ENCODE assay signal across 8 mouse cellular contexts in the genomic region with DNA sequence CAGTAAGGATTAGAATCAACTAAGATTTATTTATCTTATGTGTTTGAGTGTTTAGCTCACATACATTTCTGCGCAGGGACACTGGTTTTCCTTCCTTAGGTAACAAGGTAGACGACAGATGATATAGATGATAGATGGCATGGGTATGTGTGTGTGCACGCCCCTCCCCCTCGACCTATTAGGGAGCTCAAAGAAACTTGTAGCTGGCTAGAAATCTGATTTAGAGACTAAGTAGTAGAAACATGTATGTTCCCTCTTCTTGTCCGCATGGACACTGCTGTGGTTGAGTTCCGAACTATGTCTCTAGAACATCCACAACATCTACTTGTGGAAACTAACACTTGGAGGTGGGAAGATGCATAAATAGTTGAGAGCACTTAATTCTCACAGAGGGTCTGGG. TPM values are rescaled to one million over a fixed set of nuclear protein-coding genes. Genes with fewer than 3 reads are reported as not detected.
DNase-seq lines count a peak whose midpoint lies in the region; ATAC-seq and TF ChIP-seq lines count a peak whose summit lies in the region.

No protein-coding gene starts in this region.

- no peaks in the 10 kb centered on the region for H3K79me2 ChIP-seq in heart, adult 2 months (replicated peaks; ENCODE audit: control insufficient read depth, insufficient read depth, low read length)

- TF ChIP-seq EP300 in heart, adult 2 months (IDR thresholded peaks at IDR 0.05; ENCODE audit: insufficient read depth, low read depth, low read length): no peak

- DNase-seq in heart, adult 2 months: no peak
- DNase-seq in heart, adult 11 months: no peak
- DNase-seq in A20 (ENCODE audit: low read depth, low spot score): peak; percentile 57
- DNase-seq in testis, postnatal 14 days (ENCODE audit: low spot score): no peak
- DNase-seq in left cerebral cortex, adult 2 months (ENCODE audit: extremely low spot score in 1 of 2, low spot score in 2 of 2): no peak

- TF ChIP-seq CTCF in heart, adult 2 months (IDR thresholded peaks at IDR 0.05): no peak
- no peak for TF ChIP-seq CTCF in left cerebral cortex, adult 2 months (IDR thresholded peaks at IDR 0.05)

- peak overlapping the region; percentile 42; the same call in 1 of the 2 replicates for H3K9ac ChIP-seq in heart, adult 2 months (ENCODE audit: low read depth, low read length)
- H3K9ac ChIP-seq in forebrain, embryonic 12.5 days: no peak overlapping the region
- H3K9ac ChIP-seq in liver, embryonic 15.5 days: peak overlapping the region; percentile 30; the same call in 1 of the 2 replicates

- no peak overlapping the region for H3K27ac ChIP-seq in heart, adult 2 months
- H3K27ac ChIP-seq in forebrain, embryonic 12.5 days: no peak overlapping the region
- no peak overlapping the region for H3K27ac ChIP-seq in liver, embryonic 15.5 days (replicated peaks)
- no peak overlapping the region for H3K27ac ChIP-seq in left cerebral cortex, adult 2 months

- intact Hi-C loops in heart, adult 2 months (cut with DNase I): loop anchor here (5.0 to 10.0 kb wide), 4 partner anchors 225 to 500 kb away; partner anchors contain the start of gene Gpkow
- intact Hi-C loops in left cerebral cortex, adult 2 months (cut with DNase I): loop anchor here (2.0 to 5.0 kb wide), 6 partner anchors 45 to 355 kb away; partner anchors contain the start of genes Foxp3 and Ppp1r3f

- no peaks in the 10 kb centered on the region for H3K4me1 ChIP-seq in heart, adult 2 months (ENCODE audit: control insufficient read depth, insufficient read depth, low read length)
- no peaks in the 10 kb centered on the region for H3K4me1 ChIP-seq in forebrain, embryonic 12.5 days
- no peaks in the 10 kb centered on the region for H3K4me1 ChIP-seq in liver, embryonic 15.5 days (replicated peaks)

- no peak for ATAC-seq in forebrain, embryonic 12.5 days (ENCODE audit: low FRiP score)
- no peak for ATAC-seq in liver, embryonic 15.5 days (ENCODE audit: insufficient read depth)
- no peak for ATAC-seq in inflammation-experienced regulatory T-cells, adult 6 months

- H3K9me3 ChIP-seq in forebrain, embryonic 12.5 days: no peaks in the 10 kb centered on the region
- no peaks in the 10 kb centered on the region for H3K9me3 ChIP-seq in liver, embryonic 15.5 days (replicated peaks)

- H3K4me3 ChIP-seq in heart, adult 2 months: no peak overlapping the region; the same call in 1 of the 2 replicates
- peak overlapping the region; percentile 44 for H3K4me3 ChIP-seq in forebrain, embryonic 12.5 days (replicated peaks)
- peak overlapping the region; percentile 54 for H3K4me3 ChIP-seq in liver, embryonic 15.5 days (replicated peaks)
- H3K4me3 ChIP-seq in left cerebral cortex, adult 2 months: no peak overlapping the region

- no peaks in the 10 kb centered on the region for H3K36me3 ChIP-seq in heart, adult 2 months (ENCODE audit: control insufficient read depth, insufficient read depth, low read length)
- H3K36me3 ChIP-seq in forebrain, embryonic 12.5 days (replicated peaks): no peaks in the 10 kb centered on the region
- H3K36me3 ChIP-seq in liver, embryonic 15.5 days (replicated peaks): no peaks in the 10 kb centered on the region

- 70% methylated on average over 6 of the region's 6 CpGs for WGBS in heart, adult 2 months
- 68% methylated on average over 6 of the region's 6 CpGs for WGBS in forebrain, embryonic 12.5 days
- WGBS in liver, embryonic 15.5 days (ENCODE audit: insufficient replicate concordance): 49% methylated on average over 6 of the region's 6 CpGs

- H3K27me3 ChIP-seq in heart, adult 2 months (ENCODE audit: control insufficient read depth, insufficient read depth, low read length): no peaks in the 10 kb centered on the region
- no peaks in the 10 kb centered on the region for H3K27me3 ChIP-seq in forebrain, embryonic 12.5 days
- no peaks in the 10 kb centered on the region for H3K27me3 ChIP-seq in liver, embryonic 15.5 days

- peak overlapping the region; percentile 58 for H3K4me2 ChIP-seq in forebrain, embryonic 12.5 days
- H3K4me2 ChIP-seq in liver, embryonic 15.5 days: peak overlapping the region; percentile 64

- TF ChIP-seq POLR2A in heart, adult 2 months (IDR thresholded peaks at IDR 0.05; ENCODE audit: insufficient read depth, low read depth, low read length): no peak

RNA-seq across cellular contexts. Expression of gene Usp27x, which starts 46.5 kb away (rescaled TPM):
- under 1 TPM; 0.32 to 0.81 TPM for total RNA-seq in heart, adult 2 months (2021)
- polyA plus RNA-seq in heart, adult 2 months (2012; rRNA removed): 0.21 and 0.23 TPM in 2 replicates
- polyA plus RNA-seq in forebrain, embryonic 12.5 days (2016; fragmentation: Nextera tagmentation; extraction: Ambion mirVana): 1.3 and 1.4 TPM in 2 replicates
- polyA plus RNA-seq in liver, embryonic 15.5 days (2015; fragmentation: Nextera tagmentation; extraction: Ambion mirVana): 0.07 TPM in 2 replicates
- polyA plus RNA-seq in inflammation-experienced regulatory T-cells, adult 6 months (2017; shearing (Covaris generic)): under 1 TPM in 2 of 3 experiments, not detected in 1; 0.25 to 0.51 TPM
- 10 to 100 TPM; 15.1 to 17.8 TPM for total RNA-seq in left cerebral cortex, adult 2 months (2021)

Comparison
In these comparisons a context has a peak if more than half of its experiments do, and no peak if none do; other contexts are left out.
1. H3K4me3 ChIP-seq: peak in forebrain, embryonic 12.5 days (single experiment) and liver, embryonic 15.5 days (single experiment); none in heart, adult 2 months (single experiment) and left cerebral cortex, adult 2 months (single experiment).